ENCODE assay signal across 9 mouse cellular contexts in genomic region chr5:129878946-129879345, GRCm38 (mm10). TPM values are rescaled to one million over a fixed set of nuclear protein-coding genes. Genes with fewer than 3 reads are reported as not detected.
DNase-seq lines count a peak whose midpoint lies in the region; ATAC-seq lines count a peak whose summit lies in the region.
"Had no signal": no experiment of that assay in that cellular context is flagged by ENCODE, and none has a peak within 500 bp of the region (broad histone marks: within the 10 kb centered on the region; RNA-seq: fewer than 3 reads in every experiment).

No protein-coding gene starts in this region.

- ATAC-seq in heart, embryonic 16.5 days (replicated peaks; ENCODE audit: extremely low read depth, insufficient read depth, low FRiP score), result peak; percentile 87

- 26% methylated on average over 2 of the region's 2 CpGs for WGBS in heart, embryonic 16.5 days

- peaks cover 31% of the 10 kb centered on the region for H3K36me3 ChIP-seq in heart, embryonic 16.5 days (ENCODE audit: control insufficient read depth, insufficient read depth)

- peak overlapping the region; percentile 70 for H3K27ac ChIP-seq in heart, embryonic 16.5 days (ENCODE audit: low read length)
- H3K27ac ChIP-seq: macrophage had no signal

- no peaks in the 10 kb centered on the region for H3K27me3 ChIP-seq in heart, embryonic 16.5 days (ENCODE audit: control insufficient read depth, insufficient read depth, low read length)

- H3K4me1 ChIP-seq in heart, embryonic 16.5 days (ENCODE audit: control insufficient read depth, insufficient read depth, low read length), result peaks cover 9% of the 10 kb centered on the region

- peak overlapping the region; percentile 41 for H3K4me2 ChIP-seq in heart, embryonic 16.5 days (ENCODE audit: low read depth, low read length)

- H3K9me3 ChIP-seq in heart, embryonic 16.5 days (replicated peaks; ENCODE audit: control insufficient read depth, low read length), result peaks cover 2% of the 10 kb centered on the region; the same call in 1 of the 2 replicates

- no peak overlapping the region for H3K4me3 ChIP-seq in heart, embryonic 16.5 days (ENCODE audit: low read length)

- peak overlapping the region; percentile 24; the same call in 1 of the 2 replicates for H3K9ac ChIP-seq in heart, embryonic 16.5 days (ENCODE audit: low read length)

- DNase-seq in 3T3-L1 (ENCODE audit: low read depth, low spot score), result peak; percentile 94
- peak; percentile 82 for DNase-seq in MN1 (ENCODE audit: low spot score)
- peak; percentile 54 for DNase-seq in embryo, embryonic 11 days
- peak; percentile 40 for DNase-seq in layer of hippocampus, adult 9-11 months
- DNase-seq in lung, postnatal 14 days, result peak; percentile 58
- peak; percentile 23 to 75 for DNase-seq in urinary bladder, postnatal 36 days (ENCODE audit: low spot score in 2 of 2)
- no peak for DNase-seq in thymus, postnatal 10 days (ENCODE audit: low spot score in 2 of 2)

RNA-seq across cellular contexts. Expression of gene Chchd2, which starts 8.3 kb away (rescaled TPM):
- polyA plus RNA-seq in heart, embryonic 16.5 days (2015; fragmentation: Nextera tagmentation; extraction: Ambion mirVana), result 1,037 and 1,041 TPM in 2 replicates

RNA-seq across cellular contexts. Expression of gene Zbed5, which starts 16.6 kb away (rescaled TPM):
- polyA plus RNA-seq in heart, embryonic 16.5 days (2015; fragmentation: Nextera tagmentation; extraction: Ambion mirVana), result 2.3 TPM in 2 replicates

RNA-seq across cellular contexts. Expression of gene Phkg1, which starts 19.4 kb away (rescaled TPM):
- 1.9 and 2.2 TPM in 2 replicates for polyA plus RNA-seq in heart, embryonic 16.5 days (2015; fragmentation: Nextera tagmentation; extraction: Ambion mirVana)
- polyA plus RNA-seq: macrophage had no signal

RNA-seq across cellular contexts. Expression of gene Nupr1l, which starts 29.4 kb away (rescaled TPM):
- 1.7 and 2.3 TPM in 2 replicates for polyA plus RNA-seq in heart, embryonic 16.5 days (2015; fragmentation: Nextera tagmentation; extraction: Ambion mirVana)

RNA-seq across cellular contexts. Expression of gene Sumf2, which starts 32.2 kb away (rescaled TPM):
- 16.3 and 21.4 TPM in 2 replicates for polyA plus RNA-seq in heart, embryonic 16.5 days (2015; fragmentation: Nextera tagmentation; extraction: Ambion mirVana)

Comparison
In these comparisons a context has a peak if more than half of its experiments do, and no peak if none do; other contexts are left out.
1. DNase-seq: peak in 3T3-L1 (single experiment), MN1 (single experiment), embryo, embryonic 11 days (single experiment), layer of hippocampus, adult 9-11 months (single experiment), lung, postnatal 14 days (single experiment) and urinary bladder, postnatal 36 days (2 of 2); none in thymus, postnatal 10 days (0 of 2).